Mouse (Mus musculus) intestine, embryonic 16.5 days (tissue): ENCODE measurements around the gene Hgd. TPM values are rescaled to one million over a fixed set of nuclear protein-coding genes. Genes with fewer than 3 reads are reported as not detected.

ENCODE experiments used
- ATAC-seq: fragments of 200-750 bp; cut with Nextera tagmentation; 2 replicates; pipeline ENCODE4 v1.8.0; 2017; ENCODE audit warnings: moderate TSS enrichment, moderate library complexity
- H3K27ac ChIP-seq: fragments of 300-500 bp; sonication (generic); 2 replicates; pipeline ENCODE4 v1.5.1; 2014; ENCODE audit warnings: mild to moderate bottlenecking, low read length
- H3K27me3 ChIP-seq: fragments of 300-500 bp; sonication (generic); replicated peaks from 2 replicates; pipeline ENCODE4 v1.6.1; 2014; ENCODE audit warnings: low read length, control low read depth, mixed read lengths; ENCODE audit not compliant: control insufficient read depth, insufficient read depth
- H3K36me3 ChIP-seq: fragments of 300-500 bp; sonication (generic); 2 replicates; pipeline ENCODE4 v1.6.1; 2014; ENCODE audit warnings: low read length, control low read depth; ENCODE audit not compliant: control insufficient read depth, insufficient read depth
- H3K4me1 ChIP-seq: fragments of 300-500 bp; sonication (generic); 2 replicates; pipeline ENCODE4 v1.6.1; 2014; ENCODE audit warnings: low read length, control low read depth, mixed read lengths; ENCODE audit not compliant: control insufficient read depth, insufficient read depth
- H3K4me2 ChIP-seq: fragments of 300-500 bp; sonication (generic); 2 replicates; pipeline ENCODE4 v1.6.1; 2014; ENCODE audit warnings: low read depth, low read length, control low read depth
- H3K4me3 ChIP-seq: fragments of 300-500 bp; sonication (generic); 2 replicates; pipeline ENCODE4 v1.5.1; 2014; ENCODE audit warnings: mild to moderate bottlenecking, low read length
- H3K9ac ChIP-seq: fragments of 300-500 bp; sonication (generic); 2 replicates; pipeline ENCODE4 v1.6.1; 2014; ENCODE audit warnings: low read depth, low read length
- H3K9me3 ChIP-seq: fragments of 300-500 bp; sonication (generic); 2 replicates; pipeline ENCODE4 v1.6.1; 2016; ENCODE audit warnings: low read length, control low read depth; ENCODE audit not compliant: control insufficient read depth
- WGBS: fragments of 180-500 bp; shearing (Covaris S2); extraction: QIAGEN DNeasy Blood & Tissue Kit; methylation state at CpG from one replicate; pipeline ENCODE4 v1.1.7; 2014; 5-methylcytosine and 5-hydroxymethylcytosine counted together
- polyA plus RNA-seq: library from polyadenylated mRNA; unstranded; fragments of >200 nt; fragmentation: Nextera tagmentation; extraction: Ambion mirVana; gene quantifications from 2 replicates; pipeline ENCODE4 v1.2.1, GENCODE M21; 2015

Gene Hgd
- polyA plus RNA-seq, 1 experiment from 2014 or later, result 1.2 TPM

- Histone ChIP-seq H3K9ac (no peak overlapping the region), H3K27me3 (no peaks in the 10 kb centered on the region), H3K4me2 (no peak overlapping the region), H3K4me1 (no peaks in the 10 kb centered on the region), H3K4me3 (no peak overlapping the region), H3K9me3 (no peaks in the 10 kb centered on the region), H3K36me3 (no peaks in the 10 kb centered on the region), H3K27ac (no peak overlapping the region)
- no peak for ATAC-seq
- 87% methylated on average over 2 of the region's 2 CpGs for WGBS
Measured at GRCm38 (mm10) chr16:37550981-37551380, 29.0 kb upstream of the Hgd start.

- Histone ChIP-seq H3K27ac (no peak overlapping the region), H3K36me3 (peaks cover 9% of the 10 kb centered on the region), H3K4me2 (no peak overlapping the region), H3K9me3 (no peaks in the 10 kb centered on the region), H3K27me3 (no peaks in the 10 kb centered on the region), H3K9ac (no peak overlapping the region), H3K4me1 (no peaks in the 10 kb centered on the region), H3K4me3 (no peak overlapping the region)
- no peak for ATAC-seq
- 92% methylated on average over 3 of the region's 3 CpGs for WGBS
Measured at GRCm38 (mm10) chr16:37552824-37553223, 27.1 kb upstream of the Hgd start.

- no peak overlapping the region for H3K4me2 ChIP-seq
- no peak for ATAC-seq
- H3K27ac ChIP-seq, result no peak overlapping the region
- H3K36me3 ChIP-seq, result peaks cover 8% of the 10 kb centered on the region; the same call in 1 of the 2 replicates
- no peak overlapping the region for H3K4me3 ChIP-seq
- H3K27me3 ChIP-seq, result no peaks in the 10 kb centered on the region
- no peaks in the 10 kb centered on the region for H3K4me1 ChIP-seq
- WGBS, result 82% methylated on average over 6 of the region's 6 CpGs
- H3K9ac ChIP-seq, result no peak overlapping the region
- no peaks in the 10 kb centered on the region for H3K9me3 ChIP-seq
Measured at GRCm38 (mm10) chr16:37562414-37562813, 17.5 kb upstream of the Hgd start.

GRCm38 (mm10) chr16:37562961-37563360 lies 17.0 kb upstream of the Hgd start:
- no peak overlapping the region for H3K4me2 ChIP-seq
- WGBS, result 90% methylated on average over 5 of the region's 5 CpGs
- H3K4me1 ChIP-seq, result no peaks in the 10 kb centered on the region
- no peak overlapping the region for H3K9ac ChIP-seq
- no peaks in the 10 kb centered on the region for H3K9me3 ChIP-seq
- H3K4me3 ChIP-seq, result no peak overlapping the region
- ATAC-seq, result no peak
- peaks cover 4% of the 10 kb centered on the region; the same call in 1 of the 2 replicates for H3K36me3 ChIP-seq
- H3K27ac ChIP-seq, result no peak overlapping the region
- no peaks in the 10 kb centered on the region for H3K27me3 ChIP-seq

- H3K27me3 ChIP-seq, result no peaks in the 10 kb centered on the region
- 53% methylated on average over 1 of the region's 1 CpGs for WGBS
- no peaks in the 10 kb centered on the region for H3K4me1 ChIP-seq
- no peaks in the 10 kb centered on the region for H3K9me3 ChIP-seq
- no peaks in the 10 kb centered on the region for H3K36me3 ChIP-seq
- ATAC-seq, result no peak
- H3K9ac ChIP-seq, result no peak overlapping the region
- H3K27ac ChIP-seq, result no peak overlapping the region
- H3K4me2 ChIP-seq, result no peak overlapping the region
- H3K4me3 ChIP-seq, result no peak overlapping the region
Measured at GRCm38 (mm10) chr16:37565117-37565516, 14.8 kb upstream of the Hgd start.

GRCm38 (mm10) chr16:37566107-37566506 lies 13.8 kb upstream of the Hgd start:
- no peaks in the 10 kb centered on the region for H3K27me3 ChIP-seq
- 69% methylated on average over 6 of the region's 6 CpGs for WGBS
- H3K36me3 ChIP-seq, result no peaks in the 10 kb centered on the region
- ATAC-seq, result no peak
- no peaks in the 10 kb centered on the region for H3K4me1 ChIP-seq
- no peak overlapping the region for H3K4me2 ChIP-seq
- H3K9ac ChIP-seq, result no peak overlapping the region
- no peak overlapping the region for H3K27ac ChIP-seq
- H3K9me3 ChIP-seq, result no peaks in the 10 kb centered on the region
- no peak overlapping the region for H3K4me3 ChIP-seq

- Histone ChIP-seq H3K36me3 (no peaks in the 10 kb centered on the region), H3K27ac (no peak overlapping the region), H3K9ac (no peak overlapping the region), H3K4me2 (no peak overlapping the region), H3K9me3 (no peaks in the 10 kb centered on the region), H3K27me3 (no peaks in the 10 kb centered on the region), H3K4me1 (no peaks in the 10 kb centered on the region), H3K4me3 (no peak overlapping the region)
- WGBS, result 79% methylated on average over 12 of the region's 12 CpGs
- ATAC-seq, result no peak
Measured at GRCm38 (mm10) chr16:37567113-37568050, 12.6 kb upstream of the Hgd start.

GRCm38 (mm10) chr16:37571554-37571953 lies 8.4 kb upstream of the Hgd start:
- Histone ChIP-seq H3K4me1 (no peaks in the 10 kb centered on the region), H3K36me3 (no peaks in the 10 kb centered on the region), H3K9ac (no peak overlapping the region), H3K4me2 (no peak overlapping the region), H3K27ac (no peak overlapping the region), H3K9me3 (no peaks in the 10 kb centered on the region), H3K27me3 (no peaks in the 10 kb centered on the region), H3K4me3 (no peak overlapping the region)
- ATAC-seq, result no peak
- 78% methylated on average over 3 of the region's 3 CpGs for WGBS

- Histone ChIP-seq H3K27me3 (no peaks in the 10 kb centered on the region), H3K9ac (no peak overlapping the region), H3K36me3 (no peaks in the 10 kb centered on the region), H3K4me1 (no peaks in the 10 kb centered on the region), H3K27ac (no peak overlapping the region), H3K4me3 (no peak overlapping the region), H3K9me3 (no peaks in the 10 kb centered on the region), H3K4me2 (no peak overlapping the region)
- 92% methylated on average over 12 of the region's 12 CpGs for WGBS
- no peak for ATAC-seq
Measured at GRCm38 (mm10) chr16:37572117-37572754, 7.7 kb upstream of the Hgd start.
